Mouse (Mus musculus) liver, embryonic 14.5 days (tissue): ENCODE measurements around the gene Prkci. TPM values are rescaled to one million over a fixed set of nuclear protein-coding genes. Genes with fewer than 3 reads are reported as not detected.

Source experiments
- ATAC-seq: fragments of 200-750 bp; cut with Nextera tagmentation; 2 replicates; pipeline ENCODE4 v1.8.0; 2017; ENCODE audit warnings: moderate number of reproducible peaks, mild to moderate bottlenecking, moderate library complexity; ENCODE audit not compliant: insufficient read depth
- DNase-seq, 3 experiments: peaks; one replicate each; pipeline ENCODE4 v3.0.0-alpha.2; 2012 to 2013; ENCODE audit warnings: low read depth in 3 of 3, low spot score in 3 of 3
- H3K27ac ChIP-seq: fragments of 300-500 bp; sonication (generic); 2 replicates; pipeline ENCODE4 v1.5.1; 2014; ENCODE audit warnings: moderate library complexity, mild to moderate bottlenecking, control low read depth, inconsistent platforms
- H3K27me3 ChIP-seq: fragments of 300-500 bp; sonication (generic); 2 replicates; pipeline ENCODE4 v1.6.1; 2014; ENCODE audit warnings: mild to moderate bottlenecking, low read length, moderate library complexity; ENCODE audit not compliant: control insufficient read depth, insufficient read depth
- H3K36me3 ChIP-seq: fragments of 300-500 bp; sonication (generic); replicated peaks from 2 replicates; pipeline ENCODE4 v1.6.1; 2014; ENCODE audit warnings: low read depth; ENCODE audit not compliant: control insufficient read depth, insufficient read depth
- H3K4me1 ChIP-seq, 2 experiments: fragments of 200-500 bp in 1 of 2; fragments of 300-500 bp in 1 of 2; sonication (generic) in 1 of 2; replicated peaks; 2 replicates each; pipeline ENCODE4 v1.6.1; 2012 to 2014; ENCODE audit warnings: antibody characterized with exemption in 1 of 2, inconsistent platforms in 1 of 2, low read length in 1 of 2; ENCODE audit not compliant: control insufficient read depth in 2 of 2, insufficient read depth in 2 of 2
- H3K4me2 ChIP-seq: fragments of 300-500 bp; sonication (generic); 2 replicates; pipeline ENCODE4 v1.6.1; 2014; ENCODE audit warnings: low read depth, mild to moderate bottlenecking, control low read depth, moderate library complexity
- H3K4me3 ChIP-seq, 2 experiments: fragments of 200-500 bp in 1 of 2; fragments of 300-500 bp in 1 of 2; sonication (generic) in 1 of 2; 2 replicates each; pipeline ENCODE4 v1.5.1; 2012 to 2014; ENCODE audit warnings: low read depth in 2 of 2, low read length in 2 of 2, mild to moderate bottlenecking in 2 of 2, control low read depth in 1 of 2, inconsistent platforms in 1 of 2, moderate library complexity in 1 of 2; ENCODE audit not compliant: insufficient read depth in 1 of 2
- H3K9ac ChIP-seq: fragments of 300-500 bp; sonication (generic); replicated peaks from 2 replicates; pipeline ENCODE4 v1.6.1; 2014; ENCODE audit warnings: mild to moderate bottlenecking, control low read depth, moderate library complexity
- H3K9me3 ChIP-seq: fragments of 300-500 bp; sonication (generic); 2 replicates; pipeline ENCODE4 v1.6.1; 2016; ENCODE audit warnings: low read length, mixed read lengths; ENCODE audit not compliant: control insufficient read depth
- CTCF ChIP-seq: IDR thresholded peaks from 2 replicates; pipeline ENCODE4 v1.5.1; 2016; ENCODE audit warnings: antibody characterized with exemption, low read depth, control low read depth
- EP300 ChIP-seq: IDR thresholded peaks from 2 replicates; pipeline ENCODE4 v1.6.1; 2016; ENCODE audit warnings: antibody characterized with exemption, low read depth
- WGBS: fragments of 180-500 bp; shearing (Covaris S2); extraction: QIAGEN DNeasy Blood & Tissue Kit; methylation state at CpG from one replicate; pipeline ENCODE4 v1.1.7; 2014; ENCODE audit not compliant: insufficient replicate concordance; 5-methylcytosine and 5-hydroxymethylcytosine counted together
- polyA plus RNA-seq, 2 experiments: library from polyadenylated mRNA; depleted of rRNA in 1 of 2; stranded (reverse) in 1 of 2; unstranded in 1 of 2; fragments of >200 nt; fragmentation: Nextera tagmentation in 1 of 2; extraction: Ambion mirVana in 1 of 2; gene quantifications; 2 replicates each; pipeline versions ENCODE4 v1.2.1 to v1.2.3; 2012 to 2014

The Prkci gene
- polyA plus RNA-seq (2012; rRNA removed) (3.4 and 4.6 TPM in 2 replicates), polyA plus RNA-seq (2014; fragmentation: Nextera tagmentation; extraction: Ambion mirVana) (5.1 and 5.3 TPM in 2 replicates)

- no peak within 1 kb of the TSS for H3K27ac ChIP-seq
- ATAC-seq = peak; percentile 98
- TF ChIP-seq EP300 (peak; percentile 50), CTCF (no peak)
- no peaks in the 10 kb centered on the region for H3K27me3 ChIP-seq
- peak; percentile 83 to 88 (median 88) for DNase-seq
- no peaks in the 10 kb centered on the region for H3K36me3 ChIP-seq
- H3K9me3 ChIP-seq = no peaks in the 10 kb centered on the region
- H3K4me1 ChIP-seq = peaks cover 6 to 19% of the 10 kb centered on the region in 2 experiments
- H3K9ac ChIP-seq = peak within 1 kb of the TSS; percentile 83
- WGBS = under 1% methylated on average over 50 of the region's 50 CpGs
- peak within 1 kb of the TSS; percentile 71 to 96 for H3K4me3 ChIP-seq
- peak within 1 kb of the TSS; percentile 95 for H3K4me2 ChIP-seq
These were observed at the start of gene Prkci for GRCm38 (mm10) chr3:30995283-30995898. Prkci (plus strand) TSS chr3:30995747.

GRCm38 (mm10) chr3:30951652-30952051, 43.9 kb upstream of the Prkci start:
- ATAC-seq = no peak
- no peak for DNase-seq
- H3K36me3 ChIP-seq = peaks cover 5% of the 10 kb centered on the region

GRCm38 (mm10) chr3:30952273-30953070, 43.1 kb upstream of the Prkci start:
- H3K4me2 ChIP-seq = no peak overlapping the region
- 66% methylated on average over 12 of the region's 12 CpGs for WGBS
- DNase-seq = no peak
- H3K36me3 ChIP-seq = peaks cover 4% of the 10 kb centered on the region
- no peak overlapping the region for H3K9ac ChIP-seq
- H3K4me3 ChIP-seq = no peak overlapping the region
- TF ChIP-seq CTCF = no peak
- TF ChIP-seq EP300 = no peak
- no peaks in the 10 kb centered on the region for H3K4me1 ChIP-seq
- H3K27ac ChIP-seq = no peak overlapping the region
- no peaks in the 10 kb centered on the region for H3K27me3 ChIP-seq
- no peak for ATAC-seq
- no peaks in the 10 kb centered on the region for H3K9me3 ChIP-seq

More at GRCm38 (mm10) chr3:30951652-30952051, 43.9 kb upstream of the Prkci start:
- 82% methylated on average over 3 of the region's 3 CpGs for WGBS
- no peak overlapping the region for H3K4me3 ChIP-seq
- no peak overlapping the region for H3K9ac ChIP-seq
- TF ChIP-seq CTCF (no peak), EP300 (no peak)
- H3K27me3 ChIP-seq = no peaks in the 10 kb centered on the region
- H3K4me1 ChIP-seq = no peaks in the 10 kb centered on the region
- H3K9me3 ChIP-seq = no peaks in the 10 kb centered on the region
- H3K4me2 ChIP-seq = no peak overlapping the region
- no peak overlapping the region for H3K27ac ChIP-seq

GRCm38 (mm10) chr3:30956327-30956726, 39.2 kb upstream of the Prkci start:
- no peak overlapping the region for H3K27ac ChIP-seq
- H3K9me3 ChIP-seq = no peaks in the 10 kb centered on the region
- no peak overlapping the region for H3K4me3 ChIP-seq
- ATAC-seq (no peak), DNase-seq (no peak)
- peaks cover 12% of the 10 kb centered on the region for H3K36me3 ChIP-seq
- H3K9ac ChIP-seq = no peak overlapping the region
- H3K27me3 ChIP-seq = no peaks in the 10 kb centered on the region
- 71% methylated on average over 6 of the region's 6 CpGs for WGBS
- H3K4me2 ChIP-seq = no peak overlapping the region
- no peak for TF ChIP-seq EP300
- no peak for TF ChIP-seq CTCF
- no peaks in the 10 kb centered on the region for H3K4me1 ChIP-seq

GRCm38 (mm10) chr3:30958709-30959108, 36.8 kb upstream of the Prkci start:
- TF ChIP-seq CTCF (no peak), EP300 (no peak)
- H3K36me3 ChIP-seq = peaks cover 26% of the 10 kb centered on the region

More at GRCm38 (mm10) chr3:30958709-30959108, 36.8 kb upstream of the Prkci start:
- no peak for DNase-seq
- 78% methylated on average over 2 of the region's 2 CpGs for WGBS
- Histone ChIP-seq H3K4me2 (no peak overlapping the region), H3K27ac (no peak overlapping the region), H3K4me3 (no peak overlapping the region), H3K9ac (no peak overlapping the region), H3K9me3 (no peaks in the 10 kb centered on the region), H3K4me1 (no peaks in the 10 kb centered on the region), H3K27me3 (no peaks in the 10 kb centered on the region)
- ATAC-seq = no peak
